Mouse (Mus musculus) cortical plate, adult 2 months (tissue): ENCODE results near the gene Atp2c1.

ENCODE experiments used
- CTCF ChIP-seq: fragments of 200-500 bp; IDR thresholded peaks from 2 replicates; pipeline ENCODE4 v1.5.1; 2011; ENCODE audit warnings: mild to moderate bottlenecking, control low read depth, low read length; ENCODE audit not compliant: insufficient read depth; ENCODE audit errors: extremely low read depth
- POLR2A ChIP-seq: fragments of 200-500 bp; IDR thresholded peaks from 2 replicates; pipeline ENCODE4 v1.6.1; 2011; ENCODE audit warnings: mild to moderate bottlenecking, low read length, control low read depth; ENCODE audit not compliant: insufficient read depth; ENCODE audit errors: extremely low read depth

- no peak for TF ChIP-seq POLR2A
- TF ChIP-seq CTCF, result no peak
Observed at GRCm38 (mm10) chr9:105484338-105485084, 42.6 kb downstream of the Atp2c1 start.
